Mouse (Mus musculus) macrophage (primary cell): Measurements from ENCODE around the gene Hc. TPM values are rescaled to one million over a fixed set of nuclear protein-coding genes. Genes with fewer than 3 reads are reported as not detected.

Experiments
- H3K27ac ChIP-seq: fragments of 350-480 bp; formaldehyde crosslinking; 2 replicates; pipeline ENCODE4 v1.9.0; 2021
- H3K36me3 ChIP-seq: fragments of 350-480 bp; formaldehyde crosslinking; 2 replicates; pipeline ENCODE4 v1.9.0; 2021; ENCODE audit errors: inconsistent target
- H3K4me3 ChIP-seq: fragments of 350-480 bp; formaldehyde crosslinking; 2 replicates; pipeline ENCODE4 v1.9.0; 2021; ENCODE audit errors: inconsistent target
- H3K79me2 ChIP-seq: fragments of 350-480 bp; formaldehyde crosslinking; 2 replicates; pipeline ENCODE4 v1.9.0; 2021; ENCODE audit errors: inconsistent target
- WGBS: methylation state at CpG from one replicate; pipeline ENCODE4 v1.1.7; 2026; ENCODE audit warnings: inconsistent platforms; ENCODE audit not compliant: missing documents; 5-methylcytosine and 5-hydroxymethylcytosine counted together
- polyA plus RNA-seq: library from polyadenylated mRNA; stranded (reverse); fragments of 250-400 nt; gene quantifications from 3 replicates; pipeline ENCODE4 v1.2.4, GENCODE M21; 2018; ENCODE audit warnings: inconsistent platforms

The Hc gene
- polyA plus RNA-seq, 1 experiment from 2014 or later, result not detected

GRCm38 (mm10) chr2:35072547-35072946 is 11.3 kb upstream of the Hc start:
- no peaks in the 10 kb centered on the region for H3K79me2 ChIP-seq
- H3K27ac ChIP-seq, result no peak overlapping the region
- 80% methylated on average over 2 of the region's 2 CpGs for WGBS
- no peaks in the 10 kb centered on the region for H3K36me3 ChIP-seq
- H3K4me3 ChIP-seq, result no peak overlapping the region

GRCm38 (mm10) chr2:35070275-35070674 is 9.0 kb upstream of the Hc start:
- Histone ChIP-seq H3K4me3 (no peak overlapping the region), H3K27ac (no peak overlapping the region), H3K79me2 (no peaks in the 10 kb centered on the region), H3K36me3 (no peaks in the 10 kb centered on the region)
- 88% methylated on average over 4 of the region's 4 CpGs for WGBS

- Histone ChIP-seq H3K4me3 (no peak overlapping the region), H3K27ac (no peak overlapping the region), H3K36me3 (no peaks in the 10 kb centered on the region), H3K79me2 (no peaks in the 10 kb centered on the region)
- 100% methylated on average over 1 of the region's 1 CpGs for WGBS
Measured at GRCm38 (mm10) chr2:35069124-35069523, 7.9 kb upstream of the Hc start.

- Histone ChIP-seq H3K4me3 (no peak overlapping the region), H3K27ac (no peak overlapping the region), H3K79me2 (no peaks in the 10 kb centered on the region), H3K36me3 (no peaks in the 10 kb centered on the region)
- WGBS, result 94% methylated on average over 11 of the region's 11 CpGs
Measured at GRCm38 (mm10) chr2:35067117-35067516, 5.9 kb upstream of the Hc start.

GRCm38 (mm10) chr2:35066525-35067082 is 5.4 kb upstream of the Hc start:
- Histone ChIP-seq H3K4me3 (no peak overlapping the region), H3K36me3 (no peaks in the 10 kb centered on the region), H3K27ac (no peak overlapping the region), H3K79me2 (no peaks in the 10 kb centered on the region)
- 96% methylated on average over 13 of the region's 13 CpGs for WGBS

GRCm38 (mm10) chr2:35063333-35064030 is 2.2 kb upstream of the Hc start:
- H3K79me2 ChIP-seq, result no peaks in the 10 kb centered on the region
- H3K4me3 ChIP-seq, result no peak overlapping the region
- H3K27ac ChIP-seq, result no peak overlapping the region
- no peaks in the 10 kb centered on the region for H3K36me3 ChIP-seq
- 88% methylated on average over 6 of the region's 6 CpGs for WGBS

- WGBS, result 12% methylated on average over 6 of the region's 6 CpGs
- no peaks in the 10 kb centered on the region for H3K36me3 ChIP-seq
- no peak overlapping the region for H3K4me3 ChIP-seq
- no peak overlapping the region for H3K27ac ChIP-seq
- no peaks in the 10 kb centered on the region for H3K79me2 ChIP-seq
Measured at GRCm38 (mm10) chr2:35060897-35061296, 341 bp downstream of the Hc start.

- Histone ChIP-seq H3K27ac (no peak overlapping the region), H3K36me3 (no peaks in the 10 kb centered on the region)
- 95% methylated on average over 5 of the region's 5 CpGs for WGBS
Measured at GRCm38 (mm10) chr2:35060256-35060655, 982 bp downstream of the Hc start.

GRCm38 (mm10) chr2:35058325-35058724 is 2.9 kb downstream of the Hc start:
- H3K4me3 ChIP-seq, result no peak overlapping the region
- WGBS, result 74% methylated on average over 2 of the region's 2 CpGs
- no peak overlapping the region for H3K27ac ChIP-seq
- H3K36me3 ChIP-seq, result no peaks in the 10 kb centered on the region
- H3K79me2 ChIP-seq, result no peaks in the 10 kb centered on the region

More at GRCm38 (mm10) chr2:35060256-35060655, 982 bp downstream of the Hc start:
- H3K79me2 ChIP-seq, result no peaks in the 10 kb centered on the region
- H3K4me3 ChIP-seq, result no peak overlapping the region

- H3K4me3 ChIP-seq, result no peak overlapping the region
- no peaks in the 10 kb centered on the region for H3K79me2 ChIP-seq
- 60% methylated on average over 11 of the region's 11 CpGs for WGBS
- H3K36me3 ChIP-seq, result no peaks in the 10 kb centered on the region
- no peak overlapping the region for H3K27ac ChIP-seq
Measured at GRCm38 (mm10) chr2:35057243-35057642, 4.0 kb downstream of the Hc start.

- H3K79me2 ChIP-seq, result no peaks in the 10 kb centered on the region
- no peak overlapping the region for H3K27ac ChIP-seq
- no peak overlapping the region for H3K4me3 ChIP-seq
- H3K36me3 ChIP-seq, result no peaks in the 10 kb centered on the region
- 36% methylated on average over 5 of the region's 5 CpGs for WGBS
Measured at GRCm38 (mm10) chr2:35048851-35049250, 12.4 kb downstream of the Hc start.

GRCm38 (mm10) chr2:35044956-35045355 is 16.3 kb downstream of the Hc start:
- 64% methylated on average over 2 of the region's 2 CpGs for WGBS
- Histone ChIP-seq H3K27ac (no peak overlapping the region), H3K4me3 (no peak overlapping the region), H3K79me2 (no peaks in the 10 kb centered on the region), H3K36me3 (no peaks in the 10 kb centered on the region)

- Histone ChIP-seq H3K27ac (no peak overlapping the region), H3K79me2 (no peaks in the 10 kb centered on the region), H3K4me3 (no peak overlapping the region), H3K36me3 (no peaks in the 10 kb centered on the region)
- 84% methylated on average over 9 of the region's 9 CpGs for WGBS
Measured at GRCm38 (mm10) chr2:35038580-35039375, 22.5 kb downstream of the Hc start.

GRCm38 (mm10) chr2:35024646-35025154 is 36.5 kb downstream of the Hc start:
- no peaks in the 10 kb centered on the region for H3K36me3 ChIP-seq
- WGBS, result 92% methylated on average over 3 of the region's 3 CpGs
- H3K4me3 ChIP-seq, result no peak overlapping the region
- no peak overlapping the region for H3K27ac ChIP-seq
- no peaks in the 10 kb centered on the region for H3K79me2 ChIP-seq

GRCm38 (mm10) chr2:35021806-35022205 is 39.4 kb downstream of the Hc start:
- 88% methylated on average over 5 of the region's 5 CpGs for WGBS
- Histone ChIP-seq H3K36me3 (no peaks in the 10 kb centered on the region), H3K79me2 (no peaks in the 10 kb centered on the region), H3K4me3 (no peak overlapping the region), H3K27ac (no peak overlapping the region)
